Mouse (Mus musculus) intestine, postnatal 0 days (tissue): Measurements from ENCODE around the gene Fam241b. TPM values are rescaled to one million over a fixed set of nuclear protein-coding genes. Genes with fewer than 3 reads are reported as not detected.
A peak's percentile ranks its signal among the peaks of the same experiment; 100 is the strongest.
"Not testable (repeated sequence)": the region's sequence is repeated elsewhere in the genome, so short reads cannot be mapped to it uniquely, and the experiment has no call there.

Experiments used
- ATAC-seq: fragments of 200-750 bp; cut with Nextera tagmentation; 2 replicates; pipeline ENCODE4 v1.8.0; 2017; ENCODE audit warnings: mild to moderate bottlenecking, moderate TSS enrichment, moderate library complexity
- H3K27ac ChIP-seq: fragments of 300-500 bp; sonication (generic); 2 replicates; pipeline ENCODE4 v1.5.1; 2014; ENCODE audit warnings: mild to moderate bottlenecking, low read depth, low read length, moderate library complexity
- H3K27me3 ChIP-seq: fragments of 300-500 bp; sonication (generic); replicated peaks from 2 replicates; pipeline ENCODE4 v1.6.1; 2014; ENCODE audit warnings: low read length, mixed read lengths; ENCODE audit not compliant: control insufficient read depth, insufficient read depth
- H3K36me3 ChIP-seq: fragments of 300-500 bp; sonication (generic); 2 replicates; pipeline ENCODE4 v1.6.1; 2014; ENCODE audit warnings: mild to moderate bottlenecking, moderate library complexity; ENCODE audit not compliant: control insufficient read depth, insufficient read depth
- H3K4me1 ChIP-seq: fragments of 300-500 bp; sonication (generic); replicated peaks from 2 replicates; pipeline ENCODE4 v1.6.1; 2014; ENCODE audit warnings: antibody characterized with exemption, low read length, mixed read lengths; ENCODE audit not compliant: control insufficient read depth, insufficient read depth
- H3K4me2 ChIP-seq: fragments of 300-500 bp; sonication (generic); replicated peaks from 2 replicates; pipeline ENCODE4 v1.6.1; 2014; ENCODE audit warnings: low read depth, mild to moderate bottlenecking, moderate library complexity
- H3K4me3 ChIP-seq: fragments of 300-500 bp; sonication (generic); 2 replicates; pipeline ENCODE4 v1.5.1; 2014; ENCODE audit warnings: low read depth, low read length
- H3K9ac ChIP-seq: fragments of 300-500 bp; sonication (generic); 2 replicates; pipeline ENCODE4 v1.6.1; 2014; ENCODE audit warnings: mild to moderate bottlenecking, low read depth, low read length
- H3K9me3 ChIP-seq: fragments of 300-500 bp; sonication (generic); 2 replicates; pipeline ENCODE4 v1.6.1; 2016; ENCODE audit warnings: mixed run types; ENCODE audit not compliant: control insufficient read depth
- CTCF ChIP-seq: sonication (generic); IDR thresholded peaks from 2 replicates; pipeline ENCODE4 v1.5.1; 2016; ENCODE audit warnings: low read depth, mild to moderate bottlenecking, control low read depth, antibody characterized with exemption, moderate library complexity
- WGBS: fragments of 180-500 bp; shearing (Covaris S2); extraction: QIAGEN DNeasy Blood & Tissue Kit; methylation state at CpG from one replicate; pipeline ENCODE4 v1.1.7; 2014; 5-methylcytosine and 5-hydroxymethylcytosine counted together
- polyA plus RNA-seq: library from polyadenylated mRNA; unstranded; fragments of >200 nt; fragmentation: Nextera tagmentation; extraction: Ambion mirVana; gene quantifications from 2 replicates; pipeline ENCODE4 v1.2.1, GENCODE M21; 2015

Fam241b gene
- polyA plus RNA-seq, 1 experiment from 2014 or later: 47.3 TPM

GRCm38 (mm10) chr10:62088411-62088810 is 55.3 kb downstream of the Fam241b start:
- Histone ChIP-seq H3K36me3 (no peaks in the 10 kb centered on the region), H3K27ac (no peak overlapping the region), H3K9me3 (no peaks in the 10 kb centered on the region), H3K4me1 (no peaks in the 10 kb centered on the region), H3K27me3 (no peaks in the 10 kb centered on the region), H3K4me3 (no peak overlapping the region), H3K4me2 (no peak overlapping the region), H3K9ac (no peak overlapping the region)
- 79% methylated on average over 5 of the region's 5 CpGs for WGBS
- no peak for TF ChIP-seq CTCF
- ATAC-seq: no peak

GRCm38 (mm10) chr10:62086826-62087225 is 56.9 kb downstream of the Fam241b start:
- no peak for ATAC-seq
- no peak for TF ChIP-seq CTCF
- Histone ChIP-seq H3K9me3 (no peaks in the 10 kb centered on the region), H3K4me2 (no peak overlapping the region), H3K36me3 (no peaks in the 10 kb centered on the region), H3K4me3 (no peak overlapping the region), H3K27me3 (no peaks in the 10 kb centered on the region), H3K27ac (no peak overlapping the region), H3K9ac (no peak overlapping the region), H3K4me1 (no peaks in the 10 kb centered on the region)
- 97% methylated on average over 5 of the region's 5 CpGs for WGBS

GRCm38 (mm10) chr10:62086044-62086443 is 57.7 kb downstream of the Fam241b start:
- Histone ChIP-seq H3K27me3 (no peaks in the 10 kb centered on the region), H3K9me3 (no peaks in the 10 kb centered on the region), H3K27ac (no peak overlapping the region), H3K9ac (no peak overlapping the region), H3K36me3 (no peaks in the 10 kb centered on the region), H3K4me2 (no peak overlapping the region), H3K4me1 (no peaks in the 10 kb centered on the region), H3K4me3 (no peak overlapping the region)
- ATAC-seq: no peak
- WGBS: 42% methylated on average over 2 of the region's 2 CpGs
- no peak for TF ChIP-seq CTCF

GRCm38 (mm10) chr10:62076248-62077134 is 67.2 kb downstream of the Fam241b start:
- ATAC-seq: no peak

GRCm38 (mm10) chr10:62071346-62071745 is 72.4 kb downstream of the Fam241b start:
- not testable (repeated sequence) for H3K36me3 ChIP-seq, H3K9ac ChIP-seq, H3K4me1 ChIP-seq, ATAC-seq, H3K27me3 ChIP-seq, H3K4me2 ChIP-seq, H3K4me3 ChIP-seq, H3K9me3 ChIP-seq, H3K27ac ChIP-seq
- 74% methylated on average over 11 of the region's 14 CpGs for WGBS

More at GRCm38 (mm10) chr10:62076248-62077134, 67.2 kb downstream of the Fam241b start:
- no peak for TF ChIP-seq CTCF
- no peaks in the 10 kb centered on the region for H3K4me1 ChIP-seq
- H3K4me3 ChIP-seq: no peak overlapping the region
- no peaks in the 10 kb centered on the region for H3K27me3 ChIP-seq
- 29% methylated on average over 11 of the region's 11 CpGs for WGBS
- H3K9ac ChIP-seq: no peak overlapping the region
- H3K27ac ChIP-seq: no peak overlapping the region
- no peak overlapping the region for H3K4me2 ChIP-seq
- H3K36me3 ChIP-seq: no peaks in the 10 kb centered on the region
- H3K9me3 ChIP-seq: 0 out of 2 replicates have a peak, but pooled peaks cover 2% of the 10 kb centered on the region

- TF ChIP-seq CTCF: no peak
- H3K4me1 ChIP-seq: no peaks in the 10 kb centered on the region; the same call in 1 of the 2 replicates
- H3K36me3 ChIP-seq: no peaks in the 10 kb centered on the region
- WGBS: 39% methylated on average over 8 of the region's 8 CpGs
- H3K27ac ChIP-seq: peak overlapping the region; percentile 41; the same call in 1 of the 2 replicates
- H3K4me2 ChIP-seq: peak overlapping the region; percentile 46
- no peak overlapping the region for H3K4me3 ChIP-seq
- no peaks in the 10 kb centered on the region for H3K27me3 ChIP-seq
- ATAC-seq: peak; percentile 71
- no peaks in the 10 kb centered on the region for H3K9me3 ChIP-seq
- no peak overlapping the region for H3K9ac ChIP-seq
These were observed 73.1 kb downstream of the Fam241b start for GRCm38 (mm10) chr10:62070636-62071035.
